Mouse (Mus musculus) small intestine, adult 2 months (tissue): ENCODE results near the gene Grhl3.

ENCODE experiments used
- CTCF ChIP-seq: fragments of 200-500 bp; IDR thresholded peaks from 2 replicates; pipeline ENCODE4 v1.5.1; 2012; ENCODE audit warnings: low read depth, mild to moderate bottlenecking, control low read depth, inconsistent platforms, low read length, moderate library complexity, mixed read lengths; ENCODE audit not compliant: insufficient replicate concordance, insufficient read length; ENCODE audit errors: extremely low read depth
- POLR2A ChIP-seq: fragments of 200-500 bp; IDR thresholded peaks from 2 replicates; pipeline ENCODE4 v1.6.1; 2012; ENCODE audit warnings: low read depth, mild to moderate bottlenecking, control low read depth, inconsistent platforms, low read length, moderate library complexity

GRCm38 (mm10) chr4:135573251-135573808 lies at the start of gene Grhl3:
- TF ChIP-seq POLR2A, result no peak
- peak; percentile 22; the same call in 1 of the 2 replicates for TF ChIP-seq CTCF
